Mouse (Mus musculus): ENCODE measurements around the gene Pank4. TPM values are rescaled to one million over a fixed set of nuclear protein-coding genes. Genes with fewer than 3 reads are reported as not detected.

Gene Pank4
- polyA plus RNA-seq, 1 experiment = 22.2 TPM

DNA sequence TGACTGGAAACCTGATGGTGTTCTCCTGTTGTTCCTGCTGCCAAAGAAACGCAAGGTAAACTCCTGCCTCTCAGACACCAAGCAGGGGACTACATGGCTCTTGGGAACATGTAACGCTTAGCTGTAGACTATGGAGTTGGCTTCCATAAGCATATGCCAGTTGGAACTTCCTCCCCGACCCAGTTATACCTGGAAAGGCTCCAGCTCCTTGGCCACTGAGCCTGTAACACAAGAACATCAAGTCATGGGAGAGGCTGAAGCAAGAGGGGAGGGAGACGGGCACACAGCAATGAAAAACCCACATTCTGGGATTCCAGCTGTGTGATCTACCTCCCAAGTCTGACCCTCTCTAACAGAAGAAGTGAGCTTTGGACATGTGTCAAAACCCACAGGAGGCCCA lies 41.6 kb upstream of the Pank4 start:
- TF ChIP-seq MYOG (IDR thresholded peaks at IDR 0.05; ENCODE audit: control insufficient read depth, extremely low read depth, insufficient read length) = no peak
- Histone ChIP-seq H3K79me3 (ENCODE audit: low read depth) (no peaks in the 10 kb centered on the region), H3ac (ENCODE audit: control insufficient read depth, insufficient read length, low read depth) (no peak overlapping the region), H3K4me3 (ENCODE audit: insufficient read depth, poor library complexity, severe bottlenecking) (no peak overlapping the region), H3K36me3 (ENCODE audit: control insufficient read depth, insufficient read depth) (no peaks in the 10 kb centered on the region), H3K79me2 (ENCODE audit: control insufficient read depth, insufficient read depth) (no peaks in the 10 kb centered on the region), H3K27me3 (ENCODE audit: control insufficient read depth, insufficient read depth, insufficient read length) (peaks cover 13% of the 10 kb centered on the region)

DNA sequence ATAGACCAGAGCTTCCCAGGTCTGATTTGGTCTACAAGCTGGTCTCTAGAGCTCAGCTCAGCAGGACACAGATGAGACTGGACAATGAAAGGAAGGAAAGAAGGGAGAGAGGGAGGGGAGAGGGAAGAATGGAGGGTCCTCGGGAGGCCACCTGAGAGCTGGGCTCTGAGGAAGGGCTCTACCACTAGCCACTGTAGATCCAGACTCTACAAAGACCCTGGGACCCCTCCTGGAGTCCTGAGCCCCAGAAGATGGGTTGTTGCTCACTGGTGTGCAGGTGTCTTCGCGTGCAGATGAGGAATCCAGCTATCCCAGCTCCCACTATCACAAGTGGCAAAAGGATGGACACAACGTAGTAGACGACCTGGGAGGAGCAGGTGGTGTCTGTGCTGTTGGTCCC lies 41.0 kb upstream of the Pank4 start:
- Histone ChIP-seq H3K79me3 (ENCODE audit: low read depth) (no peaks in the 10 kb centered on the region), H3K27me3 (ENCODE audit: control insufficient read depth, insufficient read depth, insufficient read length) (peaks cover 13% of the 10 kb centered on the region), H3K4me3 (ENCODE audit: insufficient read depth, poor library complexity, severe bottlenecking) (no peak overlapping the region), H3ac (ENCODE audit: control insufficient read depth, insufficient read length, low read depth) (no peak overlapping the region), H3K36me3 (ENCODE audit: control insufficient read depth, insufficient read depth) (no peaks in the 10 kb centered on the region), H3K79me2 (ENCODE audit: control insufficient read depth, insufficient read depth) (no peaks in the 10 kb centered on the region)
- no peak for TF ChIP-seq USF1 (IDR thresholded peaks at IDR 0.05; ENCODE audit: low read depth)
- TF ChIP-seq MAX (IDR thresholded peaks at IDR 0.05) = no peak
- TF ChIP-seq MYOG (IDR thresholded peaks at IDR 0.05; ENCODE audit: control insufficient read depth, extremely low read depth, insufficient read length) = no peak
- no peak for TF ChIP-seq CEBPB (IDR thresholded peaks at IDR 0.05; ENCODE audit: low read depth)
- no peak for TF ChIP-seq FOSL1 (IDR thresholded peaks at IDR 0.05; ENCODE audit: insufficient read depth, low read length, poor library complexity, severe bottlenecking)
- no peak for TF ChIP-seq MYOD1 (IDR thresholded peaks at IDR 0.05; ENCODE audit: control insufficient read depth, insufficient read length, low read depth)
- no peak for TF ChIP-seq CTCF (IDR thresholded peaks at IDR 0.05; ENCODE audit: control insufficient read depth, insufficient read depth, insufficient read length)

DNA sequence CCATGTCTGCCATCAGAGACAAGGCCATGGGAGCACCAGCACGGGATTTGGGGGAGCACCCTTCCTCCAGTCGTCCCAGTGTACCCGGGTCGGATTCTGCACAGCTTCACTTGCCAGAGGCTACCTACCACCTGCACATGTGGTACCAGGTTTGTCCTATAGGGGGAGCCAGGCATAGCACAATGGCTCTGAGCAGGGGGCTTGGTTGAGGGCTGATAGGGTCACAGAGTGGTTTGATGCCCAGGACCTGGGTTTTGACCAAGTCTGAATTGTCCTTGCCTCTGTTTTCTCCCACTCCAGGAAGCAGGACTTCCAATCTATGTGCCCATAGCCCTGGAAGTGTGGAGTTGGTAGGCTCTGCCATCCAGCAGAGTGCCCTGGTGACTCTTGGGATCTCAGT lies 38.5 kb upstream of the Pank4 start:
- Histone ChIP-seq H3K27me3 (ENCODE audit: control insufficient read depth, insufficient read depth, insufficient read length) (peaks cover 20% of the 10 kb centered on the region), H3K79me3 (ENCODE audit: low read depth) (no peaks in the 10 kb centered on the region), H3K4me3 (ENCODE audit: insufficient read depth, poor library complexity, severe bottlenecking) (no peak overlapping the region), H3K79me2 (ENCODE audit: control insufficient read depth, insufficient read depth) (no peaks in the 10 kb centered on the region), H3K36me3 (ENCODE audit: control insufficient read depth, insufficient read depth) (no peaks in the 10 kb centered on the region), H3ac (ENCODE audit: control insufficient read depth, insufficient read length, low read depth) (no peak overlapping the region)
- TF ChIP-seq MYOD1 (IDR thresholded peaks at IDR 0.05; ENCODE audit: control insufficient read depth, insufficient read length, low read depth) (no peak), FOSL1 (IDR thresholded peaks at IDR 0.05; ENCODE audit: insufficient read depth, low read length, poor library complexity, severe bottlenecking) (no peak), MAX (IDR thresholded peaks at IDR 0.05) (no peak), MYOG (IDR thresholded peaks at IDR 0.05; ENCODE audit: control insufficient read depth, extremely low read depth, insufficient read length) (no peak), CEBPB (IDR thresholded peaks at IDR 0.05; ENCODE audit: low read depth) (no peak), CTCF (IDR thresholded peaks at IDR 0.05; ENCODE audit: control insufficient read depth, insufficient read depth, insufficient read length) (no peak), USF1 (IDR thresholded peaks at IDR 0.05; ENCODE audit: low read depth) (no peak)

DNA sequence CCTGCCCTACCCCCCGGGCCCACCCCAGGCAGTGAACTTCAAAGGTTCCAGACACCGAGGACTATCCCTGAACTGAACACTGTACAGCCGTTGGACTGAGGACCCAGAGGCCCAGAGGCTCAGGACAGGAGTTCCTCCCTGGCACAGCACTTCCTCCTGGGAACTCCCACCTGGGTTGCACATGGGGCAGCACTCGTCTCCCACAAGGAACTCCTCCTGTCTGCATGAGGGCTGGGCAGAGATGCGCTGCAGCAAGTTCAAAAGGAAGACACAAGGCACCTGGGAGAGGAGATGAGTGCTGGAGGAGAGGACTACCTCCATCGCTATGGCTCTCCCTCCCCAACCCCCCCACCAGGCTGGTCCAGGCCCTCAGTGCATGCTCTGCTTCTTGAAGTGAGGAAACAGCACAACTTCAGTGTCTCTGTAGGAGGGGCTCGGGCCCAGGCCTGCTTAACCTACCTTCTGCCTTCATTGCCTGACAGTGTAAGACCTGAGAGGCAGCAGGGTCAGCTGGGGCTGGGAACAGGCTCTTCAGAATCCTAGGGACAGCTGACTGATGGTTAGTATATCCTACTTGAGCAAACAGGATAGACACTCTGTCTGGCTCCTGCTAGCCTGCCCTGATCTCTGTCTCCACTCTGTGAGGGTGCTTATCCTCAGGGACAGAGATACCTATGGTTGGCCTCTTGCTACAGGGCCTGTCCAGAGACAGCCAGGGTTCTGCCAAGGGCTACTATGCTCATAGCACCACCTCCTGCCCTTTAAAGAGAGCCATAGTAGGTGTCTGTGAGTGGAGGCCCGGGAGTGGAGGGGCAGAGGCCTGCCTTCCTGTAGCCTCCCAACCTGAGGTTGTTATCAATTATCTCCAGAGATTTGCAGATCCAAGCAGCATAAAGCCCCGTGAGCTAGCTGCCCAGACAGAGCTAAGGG lies 36.7 kb upstream of the Pank4 start:
- Histone ChIP-seq H3K79me3 (ENCODE audit: low read depth) (no peaks in the 10 kb centered on the region), H3K36me3 (ENCODE audit: control insufficient read depth, insufficient read depth) (no peaks in the 10 kb centered on the region), H3K27me3 (ENCODE audit: control insufficient read depth, insufficient read depth, insufficient read length) (peaks cover 19% of the 10 kb centered on the region), H3K4me3 (ENCODE audit: insufficient read depth, poor library complexity, severe bottlenecking) (no peak overlapping the region), H3K79me2 (ENCODE audit: control insufficient read depth, insufficient read depth) (no peaks in the 10 kb centered on the region), H3ac (ENCODE audit: control insufficient read depth, insufficient read length, low read depth) (no peak overlapping the region)
- no peak for TF ChIP-seq MYOD1 (IDR thresholded peaks at IDR 0.05; ENCODE audit: control insufficient read depth, insufficient read length, low read depth)
- no peak for TF ChIP-seq USF1 (IDR thresholded peaks at IDR 0.05; ENCODE audit: low read depth)
- no peak for TF ChIP-seq CEBPB (IDR thresholded peaks at IDR 0.05; ENCODE audit: low read depth)
- no peak for TF ChIP-seq MAX (IDR thresholded peaks at IDR 0.05)
- no peak for TF ChIP-seq FOSL1 (IDR thresholded peaks at IDR 0.05; ENCODE audit: insufficient read depth, low read length, poor library complexity, severe bottlenecking)
- no peak for TF ChIP-seq MYOG (IDR thresholded peaks at IDR 0.05; ENCODE audit: control insufficient read depth, extremely low read depth, insufficient read length)

DNA sequence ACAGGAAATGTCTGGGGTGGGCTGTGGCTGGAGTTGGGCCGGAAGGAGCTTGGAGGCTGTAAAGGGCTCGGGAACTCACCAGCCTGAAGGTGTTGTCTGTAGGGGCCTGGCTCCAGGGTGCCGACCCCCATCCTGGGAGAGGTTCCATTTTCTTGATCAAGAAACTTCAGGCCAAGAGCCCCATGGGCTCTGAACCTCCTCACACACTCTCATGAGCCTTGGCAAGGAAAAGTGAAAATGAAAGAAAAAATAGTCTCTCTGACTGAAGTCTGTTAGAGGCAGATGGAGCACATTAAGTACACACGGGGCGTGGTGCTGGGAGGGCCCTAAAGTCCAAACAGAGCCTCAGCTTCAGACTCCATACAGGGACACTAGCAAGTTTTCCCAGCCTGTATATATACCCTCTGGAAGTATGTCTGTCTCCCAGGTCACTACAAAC lies 36.0 kb upstream of the Pank4 start:
- no peak overlapping the region for H3K4me3 ChIP-seq (ENCODE audit: insufficient read depth, poor library complexity, severe bottlenecking)
- no peak for TF ChIP-seq USF1 (IDR thresholded peaks at IDR 0.05; ENCODE audit: low read depth)
- no peak for TF ChIP-seq MAX (IDR thresholded peaks at IDR 0.05)
- TF ChIP-seq MYOG (IDR thresholded peaks at IDR 0.05; ENCODE audit: control insufficient read depth, extremely low read depth, insufficient read length) = no peak
- H3ac ChIP-seq (ENCODE audit: control insufficient read depth, insufficient read length, low read depth) = no peak overlapping the region
- no peaks in the 10 kb centered on the region for H3K36me3 ChIP-seq (ENCODE audit: control insufficient read depth, insufficient read depth)
- H3K79me3 ChIP-seq (ENCODE audit: low read depth) = no peaks in the 10 kb centered on the region
- no peaks in the 10 kb centered on the region for H3K79me2 ChIP-seq (ENCODE audit: control insufficient read depth, insufficient read depth)
- H3K27me3 ChIP-seq (ENCODE audit: control insufficient read depth, insufficient read depth, insufficient read length) = peaks cover 21% of the 10 kb centered on the region

DNA sequence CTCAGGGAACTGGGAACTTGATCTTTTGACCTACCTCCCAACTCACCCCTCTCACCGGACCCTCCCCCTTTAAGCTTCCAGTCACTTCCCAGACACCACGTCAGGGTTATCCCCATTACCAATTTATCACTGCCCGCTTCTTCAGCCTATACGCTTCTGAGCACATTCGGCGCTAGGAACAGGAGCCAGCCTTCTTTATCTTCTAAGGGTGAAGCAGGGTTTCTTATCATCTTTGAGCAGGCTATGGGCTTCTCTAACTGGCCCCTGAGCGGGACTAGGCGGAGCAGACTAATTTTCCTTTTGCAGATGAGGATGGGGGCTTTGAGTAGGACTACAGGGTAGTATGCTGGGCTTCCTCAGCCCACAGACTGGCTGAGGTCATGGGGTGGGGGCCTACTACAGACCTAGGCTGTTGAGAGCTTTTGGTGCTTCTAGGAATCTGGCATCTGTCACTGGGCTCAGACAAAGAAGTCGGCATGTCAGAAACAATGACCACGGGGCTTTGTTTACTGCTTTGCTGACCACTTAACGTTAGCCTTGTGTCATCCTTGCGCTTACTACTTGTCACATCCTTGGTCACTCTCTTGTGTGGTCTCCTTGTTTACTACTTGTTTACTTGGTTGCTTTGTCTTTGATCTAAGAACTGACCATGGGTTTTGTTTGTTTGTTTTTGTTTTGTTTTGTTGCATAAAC lies 35.4 kb upstream of the Pank4 start, which contains the start of gene Tnfrsf14:
Tnfrsf14 (minus strand) TSS at position 169 of the 693 bp plus-strand sequence.
- no peaks in the 10 kb centered on the region for H3K79me3 ChIP-seq (ENCODE audit: low read depth)
- peaks cover 22% of the 10 kb centered on the region for H3K27me3 ChIP-seq (ENCODE audit: control insufficient read depth, insufficient read depth, insufficient read length)
- no peak within 1 kb of the TSS for H3K4me3 ChIP-seq (ENCODE audit: insufficient read depth, poor library complexity, severe bottlenecking)
- H3ac ChIP-seq (ENCODE audit: control insufficient read depth, insufficient read length, low read depth) = no peak within 1 kb of the TSS
- no peaks in the 10 kb centered on the region for H3K79me2 ChIP-seq (ENCODE audit: control insufficient read depth, insufficient read depth)
- no peaks in the 10 kb centered on the region for H3K36me3 ChIP-seq (ENCODE audit: control insufficient read depth, insufficient read depth)
- no peak for TF ChIP-seq MYOD1 (IDR thresholded peaks at IDR 0.05; ENCODE audit: control insufficient read depth, insufficient read length, low read depth)
- no peak for TF ChIP-seq MYOG (IDR thresholded peaks at IDR 0.05; ENCODE audit: control insufficient read depth, extremely low read depth, insufficient read length)
- TF ChIP-seq USF1 (IDR thresholded peaks at IDR 0.05; ENCODE audit: low read depth) = no peak
- no peak for TF ChIP-seq MAX (IDR thresholded peaks at IDR 0.05)
- TF ChIP-seq CTCF (IDR thresholded peaks at IDR 0.05; ENCODE audit: control insufficient read depth, insufficient read depth, insufficient read length) = no peak
- no peak for TF ChIP-seq FOSL1 (IDR thresholded peaks at IDR 0.05; ENCODE audit: insufficient read depth, low read length, poor library complexity, severe bottlenecking)
- TF ChIP-seq CEBPB (IDR thresholded peaks at IDR 0.05; ENCODE audit: low read depth) = no peak
